In the genomic region with DNA sequence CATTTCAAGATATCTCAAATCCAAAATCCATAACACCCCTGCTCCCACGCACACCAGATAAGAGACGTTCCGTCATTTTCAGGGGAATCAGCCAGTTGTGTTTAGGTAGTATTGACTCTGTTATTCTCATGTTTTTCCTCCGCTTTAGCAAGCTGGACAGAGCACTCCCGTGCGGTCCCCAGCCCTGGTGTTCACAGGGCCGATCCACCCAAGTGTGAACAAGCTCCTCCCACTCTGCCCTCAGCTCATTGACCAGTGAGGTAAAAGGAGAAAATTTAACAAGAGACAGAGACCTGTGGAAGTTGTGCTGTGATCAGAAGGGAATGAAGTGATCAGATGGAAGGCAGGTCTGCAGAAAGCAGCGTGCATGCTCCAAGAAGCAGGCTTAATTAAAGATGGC, we compare ENCODE assay signal across 31 mouse cellular contexts.
"Had no signal": no experiment of that assay in that cellular context is flagged by ENCODE, and none has a peak within 500 bp of the region (broad histone marks: within the 10 kb centered on the region; RNA-seq: fewer than 3 reads in every experiment).

No protein-coding gene starts in this region.

- H3K4me2 ChIP-seq: heart, embryonic 11.5 days; heart, embryonic 12.5 days; heart, embryonic 13.5 days; heart, embryonic 15.5 days; hindbrain, embryonic 12.5 days; hindbrain, embryonic 13.5 days; hindbrain, embryonic 14.5 days; hindbrain, embryonic 15.5 days; intestine, embryonic 15.5 days had no signal

- H3K9ac ChIP-seq: heart, embryonic 12.5 days; heart, embryonic 13.5 days; heart, embryonic 15.5 days; hindbrain, embryonic 12.5 days; hindbrain, embryonic 13.5 days; hindbrain, embryonic 14.5 days; hindbrain, embryonic 15.5 days; intestine, embryonic 15.5 days had no signal

- H3K36me3 ChIP-seq: heart, embryonic 10.5 days; heart, embryonic 12.5 days; heart, embryonic 13.5 days; heart, embryonic 15.5 days; hindbrain, embryonic 10.5 days; hindbrain, embryonic 12.5 days; hindbrain, embryonic 13.5 days; hindbrain, embryonic 15.5 days; intestine, embryonic 15.5 days had no signal

- H3K4me3 ChIP-seq: heart, embryonic 10.5 days; heart, embryonic 12.5 days; heart, embryonic 13.5 days; heart, embryonic 15.5 days; hindbrain, embryonic 10.5 days; hindbrain, embryonic 12.5 days; hindbrain, embryonic 13.5 days; hindbrain, embryonic 15.5 days; intestine, embryonic 15.5 days; layer of hippocampus, adult 2 months; left cerebral cortex, adult 2 months had no signal

- DNase-seq: heart, postnatal 10 days; heart, postnatal 14 days; heart, postnatal 36 days; heart, postnatal 4 days; kidney, adult 11 months; kidney, adult 18-20 months; kidney, adult 2 months; kidney, postnatal 10 days; kidney, postnatal 14 days; kidney, postnatal 36 days; layer of hippocampus, adult 9-11 months; layer of hippocampus, postnatal 36 days had no signal

- H3K9me3 ChIP-seq: heart, embryonic 10.5 days; heart, embryonic 12.5 days; heart, embryonic 13.5 days; heart, embryonic 15.5 days; hindbrain, embryonic 10.5 days; hindbrain, embryonic 12.5 days; hindbrain, embryonic 13.5 days; hindbrain, embryonic 15.5 days; intestine, embryonic 15.5 days had no signal

- H3K27me3 ChIP-seq: heart, embryonic 12.5 days; heart, embryonic 13.5 days; heart, embryonic 15.5 days; hindbrain, embryonic 12.5 days; hindbrain, embryonic 13.5 days; hindbrain, embryonic 15.5 days; intestine, embryonic 15.5 days had no signal

- ATAC-seq: hindbrain, embryonic 16.5 days; hindbrain, postnatal 0 days; inflammation-experienced regulatory T-cells, adult 6 months; intestine, embryonic 15.5 days; intestine, embryonic 16.5 days; intestine, postnatal 0 days had no signal

- H3K27ac ChIP-seq: heart, embryonic 10.5 days; heart, embryonic 13.5 days; heart, embryonic 15.5 days; hindbrain, embryonic 10.5 days; hindbrain, embryonic 12.5 days; hindbrain, embryonic 13.5 days; hindbrain, embryonic 14.5 days; hindbrain, embryonic 15.5 days; hindbrain, postnatal 0 days; intestine, embryonic 15.5 days; kidney, postnatal 0 days; layer of hippocampus, adult 2 months; left cerebral cortex, adult 2 months had no signal
